Comparison of ENCODE assay signal across 21 mouse cellular contexts in the genomic region with DNA sequence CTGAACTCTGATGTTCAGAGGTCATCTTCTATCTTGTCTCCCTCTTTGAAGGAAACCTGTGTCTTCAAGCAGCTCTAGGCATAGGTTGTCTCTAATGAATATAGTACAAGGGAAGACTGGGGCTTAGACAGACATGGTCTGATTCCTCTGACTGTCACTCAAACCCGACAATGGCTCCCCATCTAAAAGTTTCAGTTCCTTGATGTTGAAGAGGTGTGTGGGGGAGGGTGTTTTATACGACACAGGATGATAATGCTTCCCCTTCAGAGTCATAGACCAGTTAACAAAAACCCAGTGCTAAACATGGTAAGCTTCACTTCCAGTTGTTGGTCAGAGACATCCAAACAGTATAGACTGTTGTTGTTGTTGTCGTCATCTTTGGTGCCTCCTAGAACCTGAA.
DNase-seq lines count a peak whose midpoint lies in the region; ATAC-seq and TF ChIP-seq lines count a peak whose summit lies in the region.
"Had no signal": no experiment of that assay in that cellular context is flagged by ENCODE, and none has a peak within 500 bp of the region (broad histone marks: within the 10 kb centered on the region; RNA-seq: fewer than 3 reads in every experiment).

No protein-coding gene starts in this region.

- H3K4me1 ChIP-seq in CH12.LX (ENCODE audit: control insufficient read depth in 1 of 2, insufficient read depth in 2 of 2) = peaks cover 30 to 70% of the 10 kb centered on the region in 2 experiments
- peaks cover 22% of the 10 kb centered on the region for H3K4me1 ChIP-seq in midbrain, embryonic 13.5 days (replicated peaks)

- H3K9me3 ChIP-seq in CH12.LX (replicated peaks; ENCODE audit: low read length) = peaks cover 2% of the 10 kb centered on the region
- H3K9me3 ChIP-seq in midbrain, embryonic 13.5 days = no peaks in the 10 kb centered on the region
- H3K9me3 ChIP-seq: intestine, embryonic 15.5 days; lung, embryonic 15.5 days; midbrain, embryonic 15.5 days had no signal

- in situ Hi-C loops in CH12.LX (cut with MboI; ENCODE audit: low pct_ligation_motif_present, low pct_unique_long_range_greater_than_20kb, low sequenced_read_pairs) = no loop called here

- TF ChIP-seq RAD21 in CH12.LX (IDR thresholded peaks at IDR 0.05; ENCODE audit: low read depth, low read length) = no peak

- no peaks in the 10 kb centered on the region for H3K36me3 ChIP-seq in CH12.LX (replicated peaks in 1 of 2; ENCODE audit: control insufficient read depth in 1 of 2, insufficient read depth in 1 of 2, low read length in 1 of 2)
- H3K36me3 ChIP-seq in midbrain, embryonic 13.5 days = no peaks in the 10 kb centered on the region
- H3K36me3 ChIP-seq: intestine, embryonic 15.5 days; liver, embryonic 12.5 days; lung, embryonic 15.5 days; midbrain, embryonic 15.5 days had no signal

- 0 out of 2 replicates have a peak, but pooled peaks have one; percentile 5 for ATAC-seq in megakaryocyte progenitor cell, adult 5-6 weeks (replicated peaks; ENCODE audit: poor library complexity)
- ATAC-seq in midbrain, embryonic 13.5 days = no peak
- ATAC-seq: forebrain, embryonic 14.5 days; intestine, embryonic 15.5 days; liver, embryonic 12.5 days; midbrain, embryonic 15.5 days had no signal

- no peaks in the 10 kb centered on the region for H3K27me3 ChIP-seq in CH12.LX (replicated peaks)
- H3K27me3 ChIP-seq in midbrain, embryonic 13.5 days = no peaks in the 10 kb centered on the region
- H3K27me3 ChIP-seq: intestine, embryonic 15.5 days; lung, embryonic 15.5 days; midbrain, embryonic 15.5 days had no signal

- WGBS in midbrain, embryonic 13.5 days = 94% methylated on average over 3 of the region's 3 CpGs

- H3K4me2 ChIP-seq in CH12.LX (ENCODE audit: insufficient read depth, low read depth, poor library complexity, severe bottlenecking) = no peak overlapping the region
- no peak overlapping the region for H3K4me2 ChIP-seq in midbrain, embryonic 13.5 days (replicated peaks)
- H3K4me2 ChIP-seq: hindbrain, embryonic 14.5 days; intestine, embryonic 15.5 days; liver, embryonic 12.5 days; lung, embryonic 15.5 days; midbrain, embryonic 15.5 days had no signal

- no peak for TF ChIP-seq CTCF in CH12.LX (conservative IDR thresholded peaks at IDR 0.05 in 1 of 2, IDR thresholded peaks at IDR 0.05 in 1 of 2; ENCODE audit: low read depth in 2 of 2, low read length in 2 of 2)

- no peak overlapping the region for H3K27ac ChIP-seq in CH12.LX (ENCODE audit: insufficient read depth, low read depth)
- H3K27ac ChIP-seq in midbrain, embryonic 13.5 days = no peak overlapping the region
- H3K27ac ChIP-seq: hindbrain, embryonic 14.5 days; intestine, embryonic 15.5 days; left cerebral cortex, adult 2 months; liver, embryonic 12.5 days; midbrain, embryonic 15.5 days; stomach, postnatal 0 days had no signal

- dilution Hi-C loops in CH12.LX (cut with MboI; ENCODE audit: extremely low pct_ligation_motif_present, extremely low pct_unique_long_range_greater_than_20kb, low sequenced_read_pairs) = no loop called here

- no peak overlapping the region for H3K9ac ChIP-seq in CH12.LX (ENCODE audit: insufficient read depth, low read depth)
- H3K9ac ChIP-seq in midbrain, embryonic 13.5 days (replicated peaks) = no peak overlapping the region
- H3K9ac ChIP-seq: hindbrain, embryonic 14.5 days; intestine, embryonic 15.5 days; liver, embryonic 12.5 days; lung, embryonic 15.5 days; midbrain, embryonic 15.5 days had no signal

- H3K4me3 ChIP-seq in CH12.LX (replicated peaks in 1 of 3; ENCODE audit: low read depth in 2 of 3, low read length in 2 of 3, poor library complexity in 1 of 3) = no peak overlapping the region
- no peak overlapping the region for H3K4me3 ChIP-seq in midbrain, embryonic 13.5 days (replicated peaks)
- H3K4me3 ChIP-seq: intestine, embryonic 15.5 days; left cerebral cortex, adult 2 months; liver, embryonic 12.5 days; lung, embryonic 15.5 days; megakaryocyte, embryonic 14.5 days; midbrain, embryonic 15.5 days had no signal

- peak; percentile 47 for DNase-seq in lung, postnatal 25 days (ENCODE audit: low spot score)
- no peak for DNase-seq in lung, adult 18-20 months
- peak; percentile 76 to 84 for DNase-seq in B cell, adult 2 months
- DNase-seq in CH12.LX (ENCODE audit: extremely low read depth) = peak; percentile 74
- no peak for DNase-seq in right cerebral cortex, postnatal 25 days
- DNase-seq: cerebellum, adult 8-10 months; heart, postnatal 36 days; kidney, postnatal 4 days; layer of hippocampus, adult 9-11 months; thymus, postnatal 36 days had no signal

- no peaks in the 10 kb centered on the region for H3K79me2 ChIP-seq in CH12.LX (replicated peaks; ENCODE audit: control insufficient read depth, extremely low read depth, insufficient read depth, poor library complexity, severe bottlenecking)

- TF ChIP-seq POLR2A in CH12.LX (IDR thresholded peaks at IDR 0.05; ENCODE audit: low read depth, low read length) = no peak

- peak; percentile 27; the same call in 1 of the 2 replicates for TF ChIP-seq EP300 in CH12.LX (IDR thresholded peaks at IDR 0.05; ENCODE audit: low read length)

TF ChIP-seq in CH12.LX, 34 proteins besides CTCF, POLR2A, EP300 and RAD21:
- TF ChIP-seq E2F4 (IDR thresholded peaks at IDR 0.05; ENCODE audit: insufficient replicate concordance, low read depth, low read length) (no peak), POLR2AphosphoS2 (IDR thresholded peaks at IDR 0.05; ENCODE audit: low read depth, low read length) (no peak), NELFE (IDR thresholded peaks at IDR 0.05; ENCODE audit: low read depth, low read length) (no peak), JUN (IDR thresholded peaks at IDR 0.05; ENCODE audit: insufficient read depth, low read depth, low read length) (no peak), SIN3A (IDR thresholded peaks at IDR 0.05; ENCODE audit: low read length) (no peak), UBTF (IDR thresholded peaks at IDR 0.05; ENCODE audit: low read depth, low read length) (no peak), HCFC1 (IDR thresholded peaks at IDR 0.05; ENCODE audit: low read depth, low read length) (no peak)

Comparison
In these comparisons a context has a peak if more than half of its experiments do, and no peak if none do; other contexts are left out.
1. DNase-seq: peak in lung, postnatal 25 days (single experiment), B cell, adult 2 months (2 of 2) and CH12.LX (single experiment); none in lung, adult 18-20 months (0 of 2) and right cerebral cortex, postnatal 25 days (single experiment).